Mouse (Mus musculus) limb, embryonic 14.5 days (tissue): ENCODE data around the gene Ephb2. TPM values are rescaled to one million over a fixed set of nuclear protein-coding genes. Genes with fewer than 3 reads are reported as not detected.

ENCODE experiments used
- ATAC-seq: fragments of 200-750 bp; cut with Nextera tagmentation; 2 replicates; pipeline ENCODE4 v1.8.0; 2017; ENCODE audit warnings: low read depth, moderate number of reproducible peaks, moderate TSS enrichment; ENCODE audit not compliant: low FRiP score
- DNase-seq: peaks from one replicate; pipeline ENCODE4 v3.0.0-alpha.2; 2015; ENCODE audit warnings: low spot score
- H3K27ac ChIP-seq: fragments of 300-500 bp; sonication (generic); replicated peaks from 2 replicates; pipeline ENCODE4 v1.5.1; 2014; ENCODE audit warnings: low read depth, mild to moderate bottlenecking, low read length, moderate library complexity, mixed read lengths
- H3K27me3 ChIP-seq: fragments of 300-500 bp; sonication (generic); 2 replicates; pipeline ENCODE4 v1.6.1; 2014; ENCODE audit warnings: low read length, mixed read lengths; ENCODE audit not compliant: control insufficient read depth, insufficient read depth
- H3K36me3 ChIP-seq: fragments of 300-500 bp; sonication (generic); 2 replicates; pipeline ENCODE4 v1.6.1; 2014; ENCODE audit warnings: mild to moderate bottlenecking, low read length, moderate library complexity, mixed read lengths; ENCODE audit not compliant: control insufficient read depth, insufficient read depth
- H3K4me1 ChIP-seq: fragments of 300-500 bp; sonication (generic); 2 replicates; pipeline ENCODE4 v1.6.1; 2014; ENCODE audit warnings: antibody characterized with exemption, low read length, mixed read lengths; ENCODE audit not compliant: control insufficient read depth, insufficient read depth
- H3K4me2 ChIP-seq: fragments of 300-500 bp; sonication (generic); replicated peaks from 2 replicates; pipeline ENCODE4 v1.6.1; 2014; ENCODE audit warnings: low read depth, mild to moderate bottlenecking, low read length, moderate library complexity; ENCODE audit not compliant: severe bottlenecking
- H3K4me3 ChIP-seq: fragments of 300-500 bp; sonication (generic); replicated peaks from 2 replicates; pipeline ENCODE4 v1.5.1; 2014; ENCODE audit warnings: low read length
- H3K9ac ChIP-seq: fragments of 300-500 bp; sonication (generic); 2 replicates; pipeline ENCODE4 v1.6.1; 2014; ENCODE audit warnings: mild to moderate bottlenecking, low read depth, low read length, moderate library complexity; ENCODE audit not compliant: severe bottlenecking
- H3K9me3 ChIP-seq: fragments of 300-500 bp; sonication (generic); 2 replicates; pipeline ENCODE4 v1.6.1; 2016; ENCODE audit warnings: low read length; ENCODE audit not compliant: control insufficient read depth
- POLR2A ChIP-seq: fragments of 200-500 bp; IDR thresholded peaks from 2 replicates; pipeline ENCODE4 v1.8.0; 2012; ENCODE audit warnings: inconsistent platforms, mild to moderate bottlenecking, moderate library complexity, borderline replicate concordance; ENCODE audit not compliant: insufficient read depth, insufficient read length; ENCODE audit errors: extremely low read depth
- WGBS: fragments of 180-500 bp; shearing (Covaris S2); extraction: QIAGEN DNeasy Blood & Tissue Kit; methylation state at CpG from one replicate; pipeline ENCODE4 v1.1.7; 2014; 5-methylcytosine and 5-hydroxymethylcytosine counted together
- polyA plus RNA-seq, 2 experiments: library from polyadenylated mRNA; depleted of rRNA in 1 of 2; stranded (reverse) in 1 of 2; unstranded in 1 of 2; fragments of >200 nt; fragmentation: Nextera tagmentation in 1 of 2; extraction: Ambion mirVana in 1 of 2; gene quantifications; 2 replicates each; pipeline versions ENCODE4 v1.2.1 to v1.2.3; 2012 to 2014

The Ephb2 gene
- polyA plus RNA-seq, 2 experiments = 17.9 to 45.2 TPM

- Histone ChIP-seq H3K4me2 (peak overlapping the region; percentile 92), H3K9ac (0 out of 2 replicates have a peak overlapping the region, but pooled peaks have one; percentile 5)
- 39% methylated on average over 16 of the region's 16 CpGs for WGBS
Measured at GRCm38 (mm10) chr4:136832559-136833232, 3.1 kb downstream of the Ephb2 start.

GRCm38 (mm10) chr4:136830272-136830823 lies 5.4 kb downstream of the Ephb2 start:
- ATAC-seq (no peak), DNase-seq (no peak)
- no peak overlapping the region for H3K27ac ChIP-seq
- TF ChIP-seq POLR2A = no peak
- H3K4me2 ChIP-seq = no peak overlapping the region
- 0 out of 2 replicates have a peak, but pooled peaks cover 2% of the 10 kb centered on the region for H3K36me3 ChIP-seq
- no peak overlapping the region for H3K9ac ChIP-seq
- no peaks in the 10 kb centered on the region for H3K27me3 ChIP-seq
- H3K9me3 ChIP-seq = no peaks in the 10 kb centered on the region
- H3K4me3 ChIP-seq = no peak overlapping the region
- 37% methylated on average over 9 of the region's 9 CpGs for WGBS
- peaks cover 55% of the 10 kb centered on the region for H3K4me1 ChIP-seq

More at GRCm38 (mm10) chr4:136832559-136833232, 3.1 kb downstream of the Ephb2 start:
- Histone ChIP-seq H3K27me3 (no peaks in the 10 kb centered on the region), H3K27ac (no peak overlapping the region), H3K9me3 (no peaks in the 10 kb centered on the region), H3K4me1 (peaks cover 64% of the 10 kb centered on the region), H3K36me3 (no peaks in the 10 kb centered on the region), H3K4me3 (no peak overlapping the region)
- no peak for TF ChIP-seq POLR2A
- ATAC-seq (no peak), DNase-seq (no peak)

GRCm38 (mm10) chr4:136829837-136830236 lies 6.0 kb downstream of the Ephb2 start:
- H3K4me2 ChIP-seq = no peak overlapping the region
- no peak overlapping the region for H3K9ac ChIP-seq
- peaks cover 55% of the 10 kb centered on the region for H3K4me1 ChIP-seq
- 0 out of 2 replicates have a peak, but pooled peaks cover 2% of the 10 kb centered on the region for H3K36me3 ChIP-seq
- TF ChIP-seq POLR2A = no peak
- no peak for DNase-seq
- no peak overlapping the region for H3K4me3 ChIP-seq
- no peaks in the 10 kb centered on the region for H3K27me3 ChIP-seq
- WGBS = 12% methylated on average over 9 of the region's 9 CpGs
- ATAC-seq = no peak
- no peak overlapping the region for H3K27ac ChIP-seq
- H3K9me3 ChIP-seq = no peaks in the 10 kb centered on the region

- Histone ChIP-seq H3K36me3 (0 out of 2 replicates have a peak, but pooled peaks cover 2% of the 10 kb centered on the region), H3K4me3 (no peak overlapping the region), H3K4me1 (peaks cover 48% of the 10 kb centered on the region), H3K9me3 (no peaks in the 10 kb centered on the region), H3K27ac (no peak overlapping the region), H3K9ac (no peak overlapping the region), H3K4me2 (no peak overlapping the region), H3K27me3 (no peaks in the 10 kb centered on the region)
- WGBS = 34% methylated on average over 11 of the region's 11 CpGs
- no peak for TF ChIP-seq POLR2A
- ATAC-seq (no peak), DNase-seq (no peak)
Measured at GRCm38 (mm10) chr4:136828664-136829569, 6.9 kb downstream of the Ephb2 start.

- Histone ChIP-seq H3K27me3 (no peaks in the 10 kb centered on the region), H3K27ac (no peak overlapping the region), H3K9ac (no peak overlapping the region), H3K4me3 (no peak overlapping the region), H3K36me3 (0 out of 2 replicates have a peak, but pooled peaks cover 2% of the 10 kb centered on the region), H3K9me3 (no peaks in the 10 kb centered on the region), H3K4me2 (no peak overlapping the region), H3K4me1 (peaks cover 16% of the 10 kb centered on the region)
- 80% methylated on average over 18 of the region's 18 CpGs for WGBS
- DNase-seq (no peak), ATAC-seq (no peak)
- TF ChIP-seq POLR2A = no peak
Measured at GRCm38 (mm10) chr4:136824935-136825552, 10.7 kb downstream of the Ephb2 start.
